Mouse (Mus musculus): ENCODE results near the gene Mypn. TPM values are rescaled to one million over a fixed set of nuclear protein-coding genes. Genes with fewer than 3 reads are reported as not detected.

Mypn gene
- polyA plus RNA-seq, 1 experiment from 2014 or later, result 0.14 TPM

- no peak for ATAC-seq
- Histone ChIP-seq H3K4me3 (replicated peaks; ENCODE audit: low read length) (no peak overlapping the region), H3K4me1 (replicated peaks; ENCODE audit: control insufficient read depth, insufficient read depth, low read length) (0 out of 2 replicates have a peak, but pooled peaks cover 3% of the 10 kb centered on the region), H3K36me3 (ENCODE audit: control insufficient read depth, insufficient read depth) (no peaks in the 10 kb centered on the region), H3K27ac (ENCODE audit: low read length) (no peak overlapping the region), H3K9me3 (ENCODE audit: control insufficient read depth, low read length) (no peaks in the 10 kb centered on the region), H3K9ac (replicated peaks; ENCODE audit: low read depth, low read length) (no peak overlapping the region), H3K4me2 (ENCODE audit: low read length) (no peak overlapping the region), H3K27me3 (replicated peaks; ENCODE audit: control insufficient read depth, insufficient read depth, low read length) (peaks cover 3% of the 10 kb centered on the region; the same call in 1 of the 2 replicates)
- WGBS, result 42% methylated on average over 1 of the region's 1 CpGs
Observed at GRCm38 (mm10) chr10:63181166-63181565, 22.6 kb downstream of the Mypn start.

- H3K4me2 ChIP-seq (ENCODE audit: low read length), result no peak overlapping the region
- H3K36me3 ChIP-seq (ENCODE audit: control insufficient read depth, insufficient read depth), result no peaks in the 10 kb centered on the region
- 0 out of 2 replicates have a peak, but pooled peaks cover 3% of the 10 kb centered on the region for H3K4me1 ChIP-seq (replicated peaks; ENCODE audit: control insufficient read depth, insufficient read depth, low read length)
- H3K27me3 ChIP-seq (replicated peaks; ENCODE audit: control insufficient read depth, insufficient read depth, low read length), result peaks cover 3% of the 10 kb centered on the region; the same call in 1 of the 2 replicates
- ATAC-seq, result no peak
- 71% methylated on average over 10 of the region's 10 CpGs for WGBS
- H3K9me3 ChIP-seq (ENCODE audit: control insufficient read depth, low read length), result no peaks in the 10 kb centered on the region
- no peak overlapping the region for H3K27ac ChIP-seq (ENCODE audit: low read length)
- no peak overlapping the region for H3K4me3 ChIP-seq (replicated peaks; ENCODE audit: low read length)
- no peak overlapping the region for H3K9ac ChIP-seq (replicated peaks; ENCODE audit: low read depth, low read length)
Observed at GRCm38 (mm10) chr10:63179524-63179923, 24.2 kb downstream of the Mypn start.

- H3K4me2 ChIP-seq (ENCODE audit: low read length), result no peak overlapping the region
- H3K4me1 ChIP-seq (replicated peaks; ENCODE audit: control insufficient read depth, insufficient read depth, low read length), result 0 out of 2 replicates have a peak, but pooled peaks cover 3% of the 10 kb centered on the region
- no peak overlapping the region for H3K4me3 ChIP-seq (replicated peaks; ENCODE audit: low read length)
- no peak overlapping the region for H3K9ac ChIP-seq (replicated peaks; ENCODE audit: low read depth, low read length)
- 98% methylated on average over 2 of the region's 2 CpGs for WGBS
- H3K9me3 ChIP-seq (ENCODE audit: control insufficient read depth, low read length), result no peaks in the 10 kb centered on the region
- peaks cover 3% of the 10 kb centered on the region; the same call in 1 of the 2 replicates for H3K27me3 ChIP-seq (replicated peaks; ENCODE audit: control insufficient read depth, insufficient read depth, low read length)
- H3K36me3 ChIP-seq (ENCODE audit: control insufficient read depth, insufficient read depth), result no peaks in the 10 kb centered on the region
- H3K27ac ChIP-seq (ENCODE audit: low read length), result no peak overlapping the region
- no peak for ATAC-seq
Observed at GRCm38 (mm10) chr10:63178318-63178717, 25.4 kb downstream of the Mypn start.

GRCm38 (mm10) chr10:63177286-63178140, 26.2 kb downstream of the Mypn start:
- WGBS, result 55% methylated on average over 21 of the region's 21 CpGs
- Histone ChIP-seq H3K4me1 (replicated peaks; ENCODE audit: control insufficient read depth, insufficient read depth, low read length) (0 out of 2 replicates have a peak, but pooled peaks cover 3% of the 10 kb centered on the region), H3K9me3 (ENCODE audit: control insufficient read depth, low read length) (no peaks in the 10 kb centered on the region), H3K4me3 (replicated peaks; ENCODE audit: low read length) (no peak overlapping the region), H3K27me3 (replicated peaks; ENCODE audit: control insufficient read depth, insufficient read depth, low read length) (peaks cover 3% of the 10 kb centered on the region; the same call in 1 of the 2 replicates), H3K9ac (replicated peaks; ENCODE audit: low read depth, low read length) (no peak overlapping the region), H3K27ac (ENCODE audit: low read length) (no peak overlapping the region), H3K36me3 (ENCODE audit: control insufficient read depth, insufficient read depth) (no peaks in the 10 kb centered on the region), H3K4me2 (ENCODE audit: low read length) (no peak overlapping the region)
- peak; percentile 81 for ATAC-seq

GRCm38 (mm10) chr10:63176471-63176931, 27.3 kb downstream of the Mypn start:
- H3K27me3 ChIP-seq (replicated peaks; ENCODE audit: control insufficient read depth, insufficient read depth, low read length), result peaks cover 3% of the 10 kb centered on the region; the same call in 1 of the 2 replicates
- ATAC-seq, result no peak

GRCm38 (mm10) chr10:63172089-63172488, 31.7 kb downstream of the Mypn start:
- H3K36me3 ChIP-seq (ENCODE audit: control insufficient read depth, insufficient read depth), result no peaks in the 10 kb centered on the region
- 90% methylated on average over 3 of the region's 3 CpGs for WGBS
- H3K4me3 ChIP-seq (replicated peaks; ENCODE audit: low read length), result no peak overlapping the region
- H3K27me3 ChIP-seq (replicated peaks; ENCODE audit: control insufficient read depth, insufficient read depth, low read length), result no peaks in the 10 kb centered on the region
- no peak overlapping the region for H3K4me2 ChIP-seq (ENCODE audit: low read length)
- no peak overlapping the region for H3K27ac ChIP-seq (ENCODE audit: low read length)
- no peak overlapping the region for H3K9ac ChIP-seq (replicated peaks; ENCODE audit: low read depth, low read length)
- no peaks in the 10 kb centered on the region for H3K4me1 ChIP-seq (replicated peaks; ENCODE audit: control insufficient read depth, insufficient read depth, low read length)
- ATAC-seq, result no peak
- H3K9me3 ChIP-seq (ENCODE audit: control insufficient read depth, low read length), result no peaks in the 10 kb centered on the region

More at GRCm38 (mm10) chr10:63176471-63176931, 27.3 kb downstream of the Mypn start:
- Histone ChIP-seq H3K36me3 (ENCODE audit: control insufficient read depth, insufficient read depth) (no peaks in the 10 kb centered on the region), H3K4me2 (ENCODE audit: low read length) (no peak overlapping the region), H3K27ac (ENCODE audit: low read length) (no peak overlapping the region), H3K4me3 (replicated peaks; ENCODE audit: low read length) (no peak overlapping the region), H3K4me1 (replicated peaks; ENCODE audit: control insufficient read depth, insufficient read depth, low read length) (0 out of 2 replicates have a peak, but pooled peaks cover 3% of the 10 kb centered on the region), H3K9ac (replicated peaks; ENCODE audit: low read depth, low read length) (no peak overlapping the region), H3K9me3 (ENCODE audit: control insufficient read depth, low read length) (no peaks in the 10 kb centered on the region)
- WGBS, result 97% methylated on average over 8 of the region's 8 CpGs

- no peaks in the 10 kb centered on the region for H3K27me3 ChIP-seq (replicated peaks; ENCODE audit: control insufficient read depth, insufficient read depth, low read length)
Observed at GRCm38 (mm10) chr10:63169503-63169902, 34.2 kb downstream of the Mypn start.

GRCm38 (mm10) chr10:63168124-63168523, 35.6 kb downstream of the Mypn start:
- no peak for ATAC-seq
- Histone ChIP-seq H3K4me2 (ENCODE audit: low read length) (no peak overlapping the region), H3K9ac (replicated peaks; ENCODE audit: low read depth, low read length) (no peak overlapping the region), H3K27me3 (replicated peaks; ENCODE audit: control insufficient read depth, insufficient read depth, low read length) (no peaks in the 10 kb centered on the region), H3K27ac (ENCODE audit: low read length) (no peak overlapping the region), H3K36me3 (ENCODE audit: control insufficient read depth, insufficient read depth) (no peaks in the 10 kb centered on the region), H3K4me1 (replicated peaks; ENCODE audit: control insufficient read depth, insufficient read depth, low read length) (no peaks in the 10 kb centered on the region), H3K4me3 (replicated peaks; ENCODE audit: low read length) (no peak overlapping the region), H3K9me3 (ENCODE audit: control insufficient read depth, low read length) (no peaks in the 10 kb centered on the region)
- WGBS, result 91% methylated on average over 12 of the region's 12 CpGs

More at GRCm38 (mm10) chr10:63169503-63169902, 34.2 kb downstream of the Mypn start:
- Histone ChIP-seq H3K4me3 (replicated peaks; ENCODE audit: low read length) (no peak overlapping the region), H3K9me3 (ENCODE audit: control insufficient read depth, low read length) (no peaks in the 10 kb centered on the region), H3K27ac (ENCODE audit: low read length) (no peak overlapping the region), H3K4me2 (ENCODE audit: low read length) (no peak overlapping the region), H3K9ac (replicated peaks; ENCODE audit: low read depth, low read length) (no peak overlapping the region), H3K4me1 (replicated peaks; ENCODE audit: control insufficient read depth, insufficient read depth, low read length) (no peaks in the 10 kb centered on the region), H3K36me3 (ENCODE audit: control insufficient read depth, insufficient read depth) (no peaks in the 10 kb centered on the region)
- ATAC-seq, result no peak
- 94% methylated on average over 11 of the region's 11 CpGs for WGBS

GRCm38 (mm10) chr10:63167241-63167995, 36.3 kb downstream of the Mypn start:
- WGBS, result 88% methylated on average over 10 of the region's 10 CpGs
- H3K9ac ChIP-seq (replicated peaks; ENCODE audit: low read depth, low read length), result no peak overlapping the region
- H3K27me3 ChIP-seq (replicated peaks; ENCODE audit: control insufficient read depth, insufficient read depth, low read length), result no peaks in the 10 kb centered on the region
- H3K4me2 ChIP-seq (ENCODE audit: low read length), result no peak overlapping the region
- ATAC-seq, result no peak
- no peaks in the 10 kb centered on the region for H3K4me1 ChIP-seq (replicated peaks; ENCODE audit: control insufficient read depth, insufficient read depth, low read length)
- H3K4me3 ChIP-seq (replicated peaks; ENCODE audit: low read length), result no peak overlapping the region
- no peaks in the 10 kb centered on the region for H3K36me3 ChIP-seq (ENCODE audit: control insufficient read depth, insufficient read depth)
- H3K9me3 ChIP-seq (ENCODE audit: control insufficient read depth, low read length), result no peaks in the 10 kb centered on the region
- no peak overlapping the region for H3K27ac ChIP-seq (ENCODE audit: low read length)

All from forebrain, embryonic 16.5 days (tissue).